Mouse (Mus musculus) cerebellum, adult 2 months (tissue): Measurements from ENCODE around the gene Ushbp1.

Experiments
- CTCF ChIP-seq: fragments of 200-500 bp; IDR thresholded peaks from 2 replicates; pipeline ENCODE4 v1.5.1; 2011; ENCODE audit warnings: low read depth, mild to moderate bottlenecking, control low read depth, low read length, moderate library complexity, borderline replicate concordance; ENCODE audit not compliant: insufficient read depth
- POLR2A ChIP-seq: fragments of 200-500 bp; IDR thresholded peaks from 2 replicates; pipeline ENCODE4 v1.6.1; 2011; ENCODE audit warnings: low read length, control low read depth, borderline replicate concordance; ENCODE audit not compliant: insufficient read depth

- TF ChIP-seq POLR2A, result no peak
- TF ChIP-seq CTCF, result no peak
Measured at GRCm38 (mm10) chr8:71380178-71381171, 15.1 kb downstream of the Ushbp1 start.
